Mouse (Mus musculus): ENCODE measurements around the gene Prtg. TPM values are rescaled to one million over a fixed set of nuclear protein-coding genes. Genes with fewer than 3 reads are reported as not detected.

The Prtg gene
- polyA plus RNA-seq, 1 experiment from 2014 or later: 5.5 TPM

- peak overlapping the region; percentile 81; the same call in 1 of the 2 replicates for H3K27ac ChIP-seq
- H3K27me3 ChIP-seq (ENCODE audit: low read depth, poor library complexity, severe bottlenecking): no peaks in the 10 kb centered on the region
- H3K4me3 ChIP-seq: no peak overlapping the region
- no peaks in the 10 kb centered on the region for H3K9me3 ChIP-seq (replicated peaks)
- peaks cover 32% of the 10 kb centered on the region for H3K4me1 ChIP-seq
- peaks cover 50% of the 10 kb centered on the region for H3K36me3 ChIP-seq
- DNase-seq (ENCODE audit: low spot score): no peak
- WGBS: 37% methylated on average over 8 of the region's 8 CpGs
These were observed 65.8 kb downstream of the Prtg start for GRCm38 (mm10) chr9:72872298-72873130.

- DNase-seq (ENCODE audit: low spot score): no peak
- Histone ChIP-seq H3K27ac (no peak overlapping the region), H3K27me3 (ENCODE audit: low read depth, poor library complexity, severe bottlenecking) (no peaks in the 10 kb centered on the region), H3K36me3 (peaks cover 30% of the 10 kb centered on the region), H3K4me3 (no peak overlapping the region), H3K4me1 (peaks cover 61% of the 10 kb centered on the region), H3K9me3 (replicated peaks) (no peaks in the 10 kb centered on the region)
- WGBS: 88% methylated on average over 2 of the region's 2 CpGs
These were observed 69.2 kb downstream of the Prtg start for GRCm38 (mm10) chr9:72875878-72876277.

GRCm38 (mm10) chr9:72877905-72878304 is 71.2 kb downstream of the Prtg start:
- Histone ChIP-seq H3K4me3 (no peak overlapping the region), H3K27me3 (ENCODE audit: low read depth, poor library complexity, severe bottlenecking) (no peaks in the 10 kb centered on the region), H3K27ac (peak overlapping the region; percentile 88; the same call in 1 of the 2 replicates), H3K4me1 (peaks cover 60% of the 10 kb centered on the region), H3K36me3 (peaks cover 34% of the 10 kb centered on the region), H3K9me3 (replicated peaks) (no peaks in the 10 kb centered on the region)
- DNase-seq (ENCODE audit: low spot score): peak; percentile 57
- 18% methylated on average over 11 of the region's 11 CpGs for WGBS

GRCm38 (mm10) chr9:72878656-72879055 is 72.0 kb downstream of the Prtg start:
- no peak for DNase-seq (ENCODE audit: low spot score)
- Histone ChIP-seq H3K27me3 (ENCODE audit: low read depth, poor library complexity, severe bottlenecking) (no peaks in the 10 kb centered on the region), H3K9me3 (replicated peaks) (no peaks in the 10 kb centered on the region), H3K27ac (peak overlapping the region; percentile 88; the same call in 1 of the 2 replicates), H3K4me3 (no peak overlapping the region), H3K4me1 (peaks cover 67% of the 10 kb centered on the region), H3K36me3 (peaks cover 29% of the 10 kb centered on the region)
- whole genome bisulfite sequencing: 45% methylated on average over 6 of the region's 6 CpGs

- Histone ChIP-seq H3K27ac (peak overlapping the region; percentile 88), H3K9me3 (replicated peaks) (no peaks in the 10 kb centered on the region), H3K4me1 (peaks cover 70% of the 10 kb centered on the region), H3K27me3 (ENCODE audit: low read depth, poor library complexity, severe bottlenecking) (no peaks in the 10 kb centered on the region), H3K4me3 (no peak overlapping the region), H3K36me3 (peaks cover 21% of the 10 kb centered on the region)
- DNase-seq (ENCODE audit: low spot score): no peak
- WGBS: 72% methylated on average over 3 of the region's 3 CpGs
These were observed 72.9 kb downstream of the Prtg start for GRCm38 (mm10) chr9:72879601-72880000.

- peak overlapping the region; percentile 88 for H3K27ac ChIP-seq
- peak overlapping the region; percentile 22; the same call in 1 of the 2 replicates for H3K4me3 ChIP-seq
These were observed 73.7 kb downstream of the Prtg start for GRCm38 (mm10) chr9:72880225-72880960.

GRCm38 (mm10) chr9:72881026-72881768 is 74.5 kb downstream of the Prtg start:
- peak overlapping the region; percentile 88 for H3K27ac ChIP-seq

More at GRCm38 (mm10) chr9:72880225-72880960, 73.7 kb downstream of the Prtg start:
- WGBS: 30% methylated on average over 16 of the region's 16 CpGs
- no peaks in the 10 kb centered on the region for H3K27me3 ChIP-seq (ENCODE audit: low read depth, poor library complexity, severe bottlenecking)
- H3K36me3 ChIP-seq: peaks cover 19% of the 10 kb centered on the region
- H3K4me1 ChIP-seq: peaks cover 70% of the 10 kb centered on the region
- H3K9me3 ChIP-seq (replicated peaks): no peaks in the 10 kb centered on the region
- peak; percentile 66 for DNase-seq (ENCODE audit: low spot score)

GRCm38 (mm10) chr9:72883940-72884339 is 77.3 kb downstream of the Prtg start:
- WGBS: 21% methylated on average over 3 of the region's 3 CpGs
- Histone ChIP-seq H3K36me3 (peaks cover 39% of the 10 kb centered on the region), H3K4me3 (no peak overlapping the region), H3K27me3 (ENCODE audit: low read depth, poor library complexity, severe bottlenecking) (no peaks in the 10 kb centered on the region), H3K9me3 (replicated peaks) (no peaks in the 10 kb centered on the region), H3K4me1 (peaks cover 47% of the 10 kb centered on the region), H3K27ac (0 out of 2 replicates have a peak overlapping the region, but pooled peaks have one; percentile 6)
- DNase-seq (ENCODE audit: low spot score): peak; percentile 56

More at GRCm38 (mm10) chr9:72881026-72881768, 74.5 kb downstream of the Prtg start:
- peaks cover 21% of the 10 kb centered on the region for H3K36me3 ChIP-seq
- 27% methylated on average over 15 of the region's 15 CpGs for WGBS
- DNase-seq (ENCODE audit: low spot score): peak; percentile 47
- peak overlapping the region; percentile 23 for H3K4me3 ChIP-seq
- H3K27me3 ChIP-seq (ENCODE audit: low read depth, poor library complexity, severe bottlenecking): no peaks in the 10 kb centered on the region
- H3K4me1 ChIP-seq: peaks cover 70% of the 10 kb centered on the region
- H3K9me3 ChIP-seq (replicated peaks): no peaks in the 10 kb centered on the region

GRCm38 (mm10) chr9:72889777-72890176 is 83.1 kb downstream of the Prtg start:
- H3K9me3 ChIP-seq (replicated peaks): no peaks in the 10 kb centered on the region
- no peak overlapping the region for H3K4me3 ChIP-seq
- DNase-seq (ENCODE audit: low spot score): no peak
- no peak overlapping the region for H3K27ac ChIP-seq
- no peaks in the 10 kb centered on the region for H3K27me3 ChIP-seq (ENCODE audit: low read depth, poor library complexity, severe bottlenecking)
- H3K36me3 ChIP-seq: peaks cover 79% of the 10 kb centered on the region
- H3K4me1 ChIP-seq: no peaks in the 10 kb centered on the region
- WGBS: 88% methylated on average over 1 of the region's 1 CpGs

GRCm38 (mm10) chr9:72890499-72891085 is 83.9 kb downstream of the Prtg start:
- peaks cover 79% of the 10 kb centered on the region for H3K36me3 ChIP-seq
- H3K4me1 ChIP-seq: no peaks in the 10 kb centered on the region
- H3K27me3 ChIP-seq (ENCODE audit: low read depth, poor library complexity, severe bottlenecking): no peaks in the 10 kb centered on the region
- WGBS: 86% methylated on average over 10 of the region's 10 CpGs
- H3K9me3 ChIP-seq (replicated peaks): no peaks in the 10 kb centered on the region
- H3K27ac ChIP-seq: no peak overlapping the region
- no peak overlapping the region for H3K4me3 ChIP-seq
- DNase-seq (ENCODE audit: low spot score): no peak

GRCm38 (mm10) chr9:72892761-72893160 is 86.1 kb downstream of the Prtg start:
- Histone ChIP-seq H3K27ac (no peak overlapping the region), H3K36me3 (peaks cover 60% of the 10 kb centered on the region), H3K4me1 (no peaks in the 10 kb centered on the region), H3K9me3 (replicated peaks) (no peaks in the 10 kb centered on the region), H3K4me3 (no peak overlapping the region), H3K27me3 (ENCODE audit: low read depth, poor library complexity, severe bottlenecking) (no peaks in the 10 kb centered on the region)
- no peak for DNase-seq (ENCODE audit: low spot score)
- 96% methylated on average over 5 of the region's 5 CpGs for WGBS

GRCm38 (mm10) chr9:72894796-72895352 is 88.2 kb downstream of the Prtg start:
- Histone ChIP-seq H3K27me3 (ENCODE audit: low read depth, poor library complexity, severe bottlenecking) (no peaks in the 10 kb centered on the region), H3K27ac (no peak overlapping the region), H3K9me3 (replicated peaks) (no peaks in the 10 kb centered on the region), H3K4me3 (no peak overlapping the region), H3K4me1 (no peaks in the 10 kb centered on the region), H3K36me3 (peaks cover 53% of the 10 kb centered on the region)
- WGBS: 93% methylated on average over 6 of the region's 6 CpGs
- DNase-seq (ENCODE audit: low spot score): no peak
